Mouse (Mus musculus) intestine, embryonic 16.5 days (tissue): ENCODE measurements around the gene Arl15. TPM values are rescaled to one million over a fixed set of nuclear protein-coding genes. Genes with fewer than 3 reads are reported as not detected.
"Not testable (repeated sequence)": the region's sequence is repeated elsewhere in the genome, so short reads cannot be mapped to it uniquely, and the experiment has no call there.

Experiments
- ATAC-seq: fragments of 200-750 bp; cut with Nextera tagmentation; 2 replicates; pipeline ENCODE4 v1.8.0; 2017; ENCODE audit warnings: moderate TSS enrichment, moderate library complexity
- H3K27ac ChIP-seq: fragments of 300-500 bp; sonication (generic); 2 replicates; pipeline ENCODE4 v1.5.1; 2014; ENCODE audit warnings: mild to moderate bottlenecking, low read length
- H3K27me3 ChIP-seq: fragments of 300-500 bp; sonication (generic); replicated peaks from 2 replicates; pipeline ENCODE4 v1.6.1; 2014; ENCODE audit warnings: low read length, control low read depth, mixed read lengths; ENCODE audit not compliant: control insufficient read depth, insufficient read depth
- H3K36me3 ChIP-seq: fragments of 300-500 bp; sonication (generic); 2 replicates; pipeline ENCODE4 v1.6.1; 2014; ENCODE audit warnings: low read length, control low read depth; ENCODE audit not compliant: control insufficient read depth, insufficient read depth
- H3K4me1 ChIP-seq: fragments of 300-500 bp; sonication (generic); 2 replicates; pipeline ENCODE4 v1.6.1; 2014; ENCODE audit warnings: low read length, control low read depth, mixed read lengths; ENCODE audit not compliant: control insufficient read depth, insufficient read depth
- H3K4me2 ChIP-seq: fragments of 300-500 bp; sonication (generic); 2 replicates; pipeline ENCODE4 v1.6.1; 2014; ENCODE audit warnings: low read depth, low read length, control low read depth
- H3K4me3 ChIP-seq: fragments of 300-500 bp; sonication (generic); 2 replicates; pipeline ENCODE4 v1.5.1; 2014; ENCODE audit warnings: mild to moderate bottlenecking, low read length
- H3K9ac ChIP-seq: fragments of 300-500 bp; sonication (generic); 2 replicates; pipeline ENCODE4 v1.6.1; 2014; ENCODE audit warnings: low read depth, low read length
- H3K9me3 ChIP-seq: fragments of 300-500 bp; sonication (generic); 2 replicates; pipeline ENCODE4 v1.6.1; 2016; ENCODE audit warnings: low read length, control low read depth; ENCODE audit not compliant: control insufficient read depth
- WGBS: fragments of 180-500 bp; shearing (Covaris S2); extraction: QIAGEN DNeasy Blood & Tissue Kit; methylation state at CpG from one replicate; pipeline ENCODE4 v1.1.7; 2014; 5-methylcytosine and 5-hydroxymethylcytosine counted together
- polyA plus RNA-seq: library from polyadenylated mRNA; unstranded; fragments of >200 nt; fragmentation: Nextera tagmentation; extraction: Ambion mirVana; gene quantifications from 2 replicates; pipeline ENCODE4 v1.2.1, GENCODE M21; 2015

Arl15 gene
- polyA plus RNA-seq, 1 experiment from 2014 or later = 10.6 TPM

DNA sequence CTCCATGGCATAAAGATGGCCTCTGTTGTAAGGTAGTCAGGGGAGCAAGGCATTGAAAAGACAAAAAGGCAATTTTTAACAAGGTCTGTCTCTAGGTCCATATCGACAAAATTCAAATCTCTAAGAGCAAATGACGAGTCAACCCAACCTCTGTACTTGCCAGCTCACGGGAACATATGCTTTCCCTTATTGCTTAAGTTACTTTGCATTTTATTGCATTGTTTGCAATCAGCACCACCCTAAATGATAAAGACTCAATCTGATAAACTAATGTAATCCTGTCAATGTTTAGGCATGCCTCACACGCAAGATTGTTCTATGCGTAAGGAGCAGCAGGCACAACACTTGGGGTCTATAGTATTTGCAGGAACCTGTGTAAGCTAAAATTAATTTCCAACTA lies 24.0 kb upstream of the Arl15 start:
- 0 out of 2 replicates have a peak, but pooled peaks cover 3% of the 10 kb centered on the region for H3K4me1 ChIP-seq
- no peaks in the 10 kb centered on the region for H3K36me3 ChIP-seq
- H3K27me3 ChIP-seq = no peaks in the 10 kb centered on the region
- no peak overlapping the region for H3K4me3 ChIP-seq
- peak overlapping the region; percentile 66 for H3K27ac ChIP-seq
- no peak overlapping the region for H3K9ac ChIP-seq
- no peaks in the 10 kb centered on the region for H3K9me3 ChIP-seq
- no peak overlapping the region for H3K4me2 ChIP-seq
- ATAC-seq = peak; percentile 83
- 70% methylated on average over 5 of the region's 5 CpGs for WGBS

DNA sequence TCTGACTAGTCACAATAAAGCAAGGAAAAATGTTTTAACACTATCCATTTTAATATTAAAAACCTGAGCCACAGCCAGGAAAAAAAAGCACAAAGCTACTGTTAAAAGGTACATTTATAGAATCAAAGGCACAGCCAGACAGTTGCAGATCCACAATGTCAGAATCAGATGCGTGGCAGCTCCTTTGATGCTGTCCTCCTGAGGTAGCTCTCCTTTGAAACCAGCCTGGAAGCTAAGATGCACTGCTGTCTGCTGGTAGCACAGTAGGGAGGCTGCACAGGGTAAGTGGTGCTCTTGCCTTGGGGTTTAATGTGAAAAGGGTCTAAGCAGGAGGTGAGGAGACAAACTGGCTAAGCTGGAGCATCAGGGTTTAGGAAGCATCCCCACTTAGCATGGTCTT lies 23.0 kb upstream of the Arl15 start:
- Histone ChIP-seq H3K9me3 (no peaks in the 10 kb centered on the region), H3K4me2 (no peak overlapping the region), H3K27ac (no peak overlapping the region), H3K4me1 (0 out of 2 replicates have a peak, but pooled peaks cover 3% of the 10 kb centered on the region), H3K9ac (no peak overlapping the region), H3K27me3 (no peaks in the 10 kb centered on the region), H3K4me3 (no peak overlapping the region), H3K36me3 (no peaks in the 10 kb centered on the region)
- ATAC-seq = no peak
- WGBS = 36% methylated on average over 1 of the region's 1 CpGs

DNA sequence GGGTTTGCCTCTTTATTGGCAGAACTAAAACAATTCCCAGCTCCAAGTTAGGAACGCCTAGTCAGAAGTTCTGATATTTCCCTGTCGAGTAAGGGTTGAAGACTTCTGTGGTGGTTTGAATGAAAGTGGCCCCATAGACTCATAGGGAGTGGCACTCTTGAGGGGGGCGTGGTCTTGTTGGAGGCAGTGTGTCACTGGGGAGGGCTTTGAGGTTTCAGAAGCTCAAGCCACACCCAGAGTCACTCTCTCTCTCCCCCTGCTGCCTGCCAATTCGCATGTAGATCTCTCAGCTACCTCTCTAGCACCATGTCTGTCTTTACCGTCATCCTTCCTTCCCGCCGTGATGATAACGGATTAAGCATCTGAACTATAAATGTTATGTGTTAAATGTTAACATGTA lies 19.5 kb upstream of the Arl15 start:
- no peak overlapping the region for H3K9ac ChIP-seq
- ATAC-seq = no peak
- H3K4me3 ChIP-seq = no peak overlapping the region
- H3K36me3 ChIP-seq = no peaks in the 10 kb centered on the region
- 0 out of 2 replicates have a peak, but pooled peaks cover 3% of the 10 kb centered on the region for H3K4me1 ChIP-seq
- 91% methylated on average over 8 of the region's 8 CpGs for WGBS
- H3K27me3 ChIP-seq = no peaks in the 10 kb centered on the region
- H3K4me2 ChIP-seq = no peak overlapping the region
- no peaks in the 10 kb centered on the region for H3K9me3 ChIP-seq
- H3K27ac ChIP-seq = no peak overlapping the region

DNA sequence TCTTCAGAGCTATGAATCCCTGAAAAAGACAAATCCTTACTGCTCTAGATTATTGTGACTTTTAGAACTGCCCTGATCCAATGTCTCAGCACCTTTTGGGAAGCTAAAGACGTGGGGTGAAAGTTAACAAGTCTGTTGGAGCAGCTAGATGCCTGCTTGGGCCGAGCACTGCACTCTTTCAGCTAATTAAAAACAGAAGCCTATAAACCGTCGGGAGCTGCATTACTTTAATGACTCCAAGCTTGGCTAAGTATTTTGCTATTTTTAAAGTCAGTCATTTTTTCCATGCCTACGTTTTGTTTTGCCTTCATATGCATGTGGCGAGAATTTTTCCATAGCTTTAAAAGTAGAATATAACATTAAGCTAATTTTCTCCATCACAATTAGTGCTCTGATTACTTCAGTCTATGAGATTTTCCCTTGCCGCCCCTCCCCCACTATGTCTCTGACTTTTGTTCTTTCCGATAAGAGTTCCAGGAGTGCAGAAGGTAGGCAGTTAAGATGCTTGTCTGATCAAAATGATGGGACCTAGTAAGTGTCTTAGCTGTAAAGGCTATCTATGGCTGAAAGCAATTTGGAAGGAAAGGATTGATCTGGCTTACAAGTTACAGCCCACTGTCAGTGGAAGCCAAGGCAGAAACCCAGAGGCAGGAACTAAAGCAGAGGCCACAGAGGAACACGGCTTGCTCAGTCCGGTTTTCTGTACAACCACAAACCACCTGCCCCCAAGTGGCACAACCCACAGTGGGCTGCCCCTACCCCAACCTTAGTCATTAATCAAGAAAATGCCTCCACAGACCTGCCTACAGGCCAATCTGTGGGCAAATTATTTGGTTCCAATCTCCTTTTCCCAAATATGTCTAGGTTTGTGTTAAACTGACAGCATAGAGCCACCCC lies 18.8 kb upstream of the Arl15 start:
- ATAC-seq = no peak
- Histone ChIP-seq H3K9ac (no peak overlapping the region), H3K9me3 (no peaks in the 10 kb centered on the region), H3K4me2 (no peak overlapping the region), H3K4me1 (no peaks in the 10 kb centered on the region), H3K27ac (no peak overlapping the region), H3K27me3 (no peaks in the 10 kb centered on the region), H3K4me3 (no peak overlapping the region), H3K36me3 (no peaks in the 10 kb centered on the region)
- 81% methylated on average over 10 of the region's 10 CpGs for WGBS

DNA sequence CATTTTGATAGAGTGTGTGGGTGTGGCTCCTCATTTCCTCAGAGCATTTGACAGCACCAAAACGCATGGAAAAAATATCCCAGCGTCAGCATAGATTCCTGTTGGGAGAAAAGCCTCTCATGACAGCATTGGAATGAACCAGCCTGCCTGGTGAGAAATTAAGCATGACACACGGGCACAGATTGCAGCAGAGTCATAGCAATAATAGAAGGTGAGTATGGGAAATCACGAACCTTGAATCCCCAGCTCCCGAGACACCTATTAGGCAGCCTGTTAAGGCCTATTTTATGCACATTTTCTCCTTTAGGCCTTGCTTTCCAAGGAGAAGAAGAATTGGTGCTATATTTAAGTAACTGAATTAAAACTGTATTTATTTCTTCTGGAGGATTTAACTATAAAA lies 8.5 kb upstream of the Arl15 start:
- WGBS = 80% methylated on average over 5 of the region's 5 CpGs
- Histone ChIP-seq H3K27me3 (no peaks in the 10 kb centered on the region), H3K27ac (no peak overlapping the region), H3K9me3 (no peaks in the 10 kb centered on the region), H3K4me2 (no peak overlapping the region), H3K36me3 (no peaks in the 10 kb centered on the region), H3K4me3 (no peak overlapping the region), H3K4me1 (peaks cover 4% of the 10 kb centered on the region; the same call in 1 of the 2 replicates), H3K9ac (no peak overlapping the region)
- ATAC-seq = no peak

DNA sequence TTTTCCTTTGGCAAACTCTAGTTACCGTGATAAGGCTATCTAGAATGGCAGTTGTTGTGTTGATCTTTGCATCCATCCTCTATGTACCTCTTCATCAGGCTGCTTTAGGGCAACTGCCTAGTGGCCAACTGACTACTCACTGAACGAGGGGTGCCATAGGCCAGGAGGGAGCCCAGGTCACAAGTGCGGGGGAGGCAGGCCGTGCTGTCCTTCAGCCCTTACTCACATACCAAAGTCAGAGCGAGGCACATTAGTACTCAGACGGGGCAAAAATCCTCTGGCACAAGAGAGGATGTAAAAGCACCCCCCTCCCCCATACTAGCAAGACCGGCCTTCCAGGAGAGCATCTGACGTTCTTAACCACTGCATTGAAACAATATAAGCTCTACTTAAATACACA lies 7.2 kb upstream of the Arl15 start:
- Histone ChIP-seq H3K36me3 (no peaks in the 10 kb centered on the region), H3K27ac (no peak overlapping the region), H3K4me1 (peaks cover 4% of the 10 kb centered on the region; the same call in 1 of the 2 replicates), H3K9ac (no peak overlapping the region), H3K9me3 (no peaks in the 10 kb centered on the region), H3K4me2 (no peak overlapping the region), H3K4me3 (no peak overlapping the region), H3K27me3 (no peaks in the 10 kb centered on the region)
- no peak for ATAC-seq
- WGBS = 58% methylated on average over 8 of the region's 8 CpGs

DNA sequence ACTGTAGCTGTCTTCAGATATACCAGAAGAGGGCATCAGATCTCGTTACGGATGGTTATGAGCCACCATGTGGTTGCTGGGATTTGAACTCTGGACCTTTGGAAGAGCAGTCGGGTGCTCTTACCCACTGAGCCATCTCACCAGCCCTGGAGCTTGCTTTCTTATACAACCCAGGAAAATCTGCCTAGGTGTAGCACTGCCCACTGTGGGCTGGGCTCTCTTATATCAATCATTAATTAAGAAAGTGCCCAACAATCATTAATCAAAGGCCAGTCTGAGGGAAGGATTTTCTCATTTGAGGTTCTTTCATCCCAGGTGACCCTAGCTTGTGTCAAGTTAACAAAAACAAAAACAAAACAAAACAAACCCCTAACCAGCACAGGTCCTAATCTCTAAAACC lies 4.3 kb upstream of the Arl15 start:
- H3K9me3 ChIP-seq, H3K4me1 ChIP-seq, H3K27me3 ChIP-seq, H3K4me2 ChIP-seq, H3K4me3 ChIP-seq, ATAC-seq, H3K27ac ChIP-seq, H3K9ac ChIP-seq, H3K36me3 ChIP-seq: not testable (repeated sequence)
- WGBS = 100% methylated on average over 1 of the region's 3 CpGs

DNA sequence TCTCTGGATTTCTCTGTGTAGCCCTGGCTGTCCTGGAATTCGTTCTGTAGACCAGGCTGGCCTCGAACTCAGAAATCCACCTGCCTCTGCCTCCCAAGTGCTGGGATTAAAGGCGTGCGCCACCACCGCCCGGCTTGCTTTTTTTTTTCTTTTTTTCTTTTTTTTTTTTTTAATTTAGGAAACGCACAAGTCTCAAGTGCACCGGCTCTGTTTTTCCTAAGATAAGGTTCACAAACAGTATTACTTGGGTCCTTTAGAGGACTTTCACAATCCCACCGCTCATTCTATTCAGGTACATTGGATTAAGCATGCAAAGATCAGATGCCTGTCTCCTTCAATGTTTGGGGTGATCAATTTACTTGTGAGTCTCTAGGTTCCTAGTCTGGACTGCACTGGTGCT lies 668 bp upstream of the Arl15 start:
- 76% methylated on average over 9 of the region's 9 CpGs for WGBS

DNA sequence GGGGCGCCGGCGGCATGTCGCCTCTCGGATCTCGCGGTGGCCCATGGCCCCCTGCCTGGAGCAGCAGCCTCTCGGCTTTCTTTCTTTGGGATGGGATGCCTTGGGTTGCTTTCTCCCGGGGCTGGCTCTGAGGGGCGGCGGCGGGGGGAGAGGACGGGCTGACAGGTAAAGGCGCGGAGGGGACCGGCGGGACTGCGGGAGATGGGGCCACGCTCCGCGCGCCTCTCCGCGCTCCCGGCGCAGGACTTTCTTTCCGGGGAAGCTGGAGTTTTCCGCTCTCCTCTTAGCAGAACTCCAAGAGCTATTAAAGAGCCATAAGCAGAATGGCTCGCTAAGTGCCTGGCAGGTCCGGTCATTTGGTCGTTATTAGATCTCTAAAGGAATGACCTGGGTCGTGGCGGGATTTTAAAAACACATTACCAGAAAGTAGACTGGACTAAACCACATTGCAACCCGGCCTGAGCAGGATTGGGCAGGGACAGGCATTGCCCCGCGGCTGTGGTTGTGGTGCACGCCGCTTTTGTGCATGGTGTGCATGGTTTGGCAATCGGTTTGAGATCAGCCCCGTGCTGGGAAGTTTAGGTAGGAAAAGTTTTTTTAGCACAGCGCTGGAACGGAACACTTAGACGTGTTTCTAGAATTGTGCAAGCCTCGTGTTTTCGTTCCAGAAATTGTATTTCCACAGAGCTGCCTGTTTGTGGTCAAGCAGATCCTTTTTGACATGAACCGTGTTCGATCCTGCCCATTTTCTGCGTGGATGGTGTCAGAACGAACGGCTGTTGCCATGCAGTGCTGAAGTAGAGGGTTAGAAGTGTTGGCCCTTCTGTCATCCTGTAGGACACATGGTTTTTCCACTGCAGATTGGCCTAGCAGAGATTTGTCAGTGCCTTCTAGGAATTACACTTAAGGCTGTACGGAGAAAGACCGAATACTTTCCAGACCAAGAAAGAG lies 675 bp downstream of the Arl15 start:
- peak; percentile 41 for ATAC-seq
- peak overlapping the region; percentile 97 for H3K9ac ChIP-seq

More for the DNA sequence above, 668 bp upstream of the Arl15 start:
- Histone ChIP-seq H3K4me3 (peak overlapping the region; percentile 86), H3K9me3 (no peaks in the 10 kb centered on the region), H3K27me3 (no peaks in the 10 kb centered on the region), H3K27ac (peak overlapping the region; percentile 90), H3K36me3 (no peaks in the 10 kb centered on the region), H3K4me1 (peaks cover 11% of the 10 kb centered on the region; the same call in 1 of the 2 replicates), H3K4me2 (peak overlapping the region; percentile 75), H3K9ac (peak overlapping the region; percentile 96)
- ATAC-seq = no peak

More for the DNA sequence above, 675 bp downstream of the Arl15 start:
- 2% methylated on average over 51 of the region's 52 CpGs for WGBS
- Histone ChIP-seq H3K4me3 (peak overlapping the region; percentile 86), H3K9me3 (no peaks in the 10 kb centered on the region), H3K4me2 (peak overlapping the region; percentile 74), H3K27me3 (no peaks in the 10 kb centered on the region), H3K27ac (peak overlapping the region; percentile 86), H3K4me1 (peaks cover 11% of the 10 kb centered on the region; the same call in 1 of the 2 replicates), H3K36me3 (no peaks in the 10 kb centered on the region)
